ENCODE assay signal across 9 mouse cellular contexts in genomic region chr16:91042640-91043039, GRCm38 (mm10). TPM values are rescaled to one million over a fixed set of nuclear protein-coding genes. Genes with fewer than 3 reads are reported as not detected.
DNase-seq lines count a peak whose midpoint lies in the region; ATAC-seq and TF ChIP-seq lines count a peak whose summit lies in the region.
"Had no signal": no experiment of that assay in that cellular context is flagged by ENCODE, and none has a peak within 500 bp of the region (broad histone marks: within the 10 kb centered on the region; RNA-seq: fewer than 3 reads in every experiment).

No protein-coding gene starts in this region.

- no peaks in the 10 kb centered on the region; the same call in 1 of the 2 replicates for H3K27me3 ChIP-seq in kidney, embryonic 16.5 days (ENCODE audit: insufficient read depth, low read length)
- no peaks in the 10 kb centered on the region for H3K27me3 ChIP-seq in embryonic facial prominence, embryonic 12.5 days
- H3K27me3 ChIP-seq in intestine, embryonic 14.5 days (replicated peaks; ENCODE audit: control insufficient read depth, insufficient read depth, low read length): no peaks in the 10 kb centered on the region
- no peaks in the 10 kb centered on the region for H3K27me3 ChIP-seq in midbrain, postnatal 0 days (ENCODE audit: insufficient read depth, low read length)

- H3K4me2 ChIP-seq in kidney, embryonic 16.5 days (replicated peaks; ENCODE audit: low read depth, low read length): peak overlapping the region; percentile 59
- H3K4me2 ChIP-seq in embryonic facial prominence, embryonic 12.5 days (replicated peaks): peak overlapping the region; percentile 68
- H3K4me2 ChIP-seq in intestine, embryonic 14.5 days (ENCODE audit: low read length): peak overlapping the region; percentile 78
- peak overlapping the region; percentile 61 for H3K4me2 ChIP-seq in midbrain, postnatal 0 days (ENCODE audit: low read depth, low read length, poor library complexity, severe bottlenecking)

- no peaks in the 10 kb centered on the region for H3K9me3 ChIP-seq in kidney, embryonic 16.5 days (ENCODE audit: low read length)
- H3K9me3 ChIP-seq in embryonic facial prominence, embryonic 12.5 days: no peaks in the 10 kb centered on the region
- H3K9me3 ChIP-seq in intestine, embryonic 14.5 days (ENCODE audit: control insufficient read depth, low read length): no peaks in the 10 kb centered on the region
- H3K9me3 ChIP-seq in midbrain, postnatal 0 days (ENCODE audit: low read length): no peaks in the 10 kb centered on the region

- 41% methylated on average over 1 of the region's 1 CpGs for WGBS in kidney, embryonic 16.5 days
- WGBS in embryonic facial prominence, embryonic 12.5 days: 63% methylated on average over 1 of the region's 1 CpGs
- WGBS in intestine, embryonic 14.5 days: 50% methylated on average over 1 of the region's 1 CpGs
- 64% methylated on average over 1 of the region's 1 CpGs for WGBS in midbrain, postnatal 0 days

- peak overlapping the region; percentile 63; the same call in 1 of the 2 replicates for H3K9ac ChIP-seq in kidney, embryonic 16.5 days (replicated peaks; ENCODE audit: low read length)
- H3K9ac ChIP-seq in embryonic facial prominence, embryonic 12.5 days: peak overlapping the region; percentile 55
- H3K9ac ChIP-seq in intestine, embryonic 14.5 days (ENCODE audit: low read length): peak overlapping the region; percentile 96
- no peak overlapping the region for H3K9ac ChIP-seq in midbrain, postnatal 0 days (replicated peaks; ENCODE audit: low read length, poor library complexity, severe bottlenecking)

- no peak for ATAC-seq in kidney, embryonic 16.5 days (ENCODE audit: low FRiP score, low TSS enrichment)
- no peak for ATAC-seq in embryonic facial prominence, embryonic 12.5 days (ENCODE audit: insufficient number of reproducible peaks, insufficient read depth, low FRiP score, low TSS enrichment)
- no peak for ATAC-seq in intestine, embryonic 14.5 days (replicated peaks; ENCODE audit: low FRiP score, low TSS enrichment, low read depth)
- ATAC-seq in midbrain, postnatal 0 days (ENCODE audit: low FRiP score): no peak

- DNase-seq in kidney, postnatal 10 days: no peak
- DNase-seq in intestine, embryonic 14.5 days (ENCODE audit: low spot score): peak; percentile 29
- no peak for DNase-seq in midbrain, postnatal 0 days (ENCODE audit: low spot score)
- DNase-seq in c-Kit-positive CD71-positive TER-119-positive erythroid progenitor cells, embryonic 14.5 days (ENCODE audit: low spot score): no peak
- DNase-seq in kidney, adult 11 months: no peak
- no peak for DNase-seq in urinary bladder, postnatal 4 days (ENCODE audit: low spot score in 2 of 2)

- peaks cover 12% of the 10 kb centered on the region; the same call in 1 of the 2 replicates for H3K36me3 ChIP-seq in kidney, embryonic 16.5 days (ENCODE audit: insufficient read depth, low read length)
- H3K36me3 ChIP-seq in embryonic facial prominence, embryonic 12.5 days: peaks cover 25% of the 10 kb centered on the region
- peaks cover 38% of the 10 kb centered on the region for H3K36me3 ChIP-seq in intestine, embryonic 14.5 days (ENCODE audit: control insufficient read depth, insufficient read depth, low read length)
- H3K36me3 ChIP-seq in midbrain, postnatal 0 days (ENCODE audit: insufficient read depth, low read length): peaks cover 3% of the 10 kb centered on the region; the same call in 1 of the 2 replicates

- H3K4me1 ChIP-seq in kidney, embryonic 16.5 days (ENCODE audit: insufficient read depth, low read length): peaks cover 15% of the 10 kb centered on the region
- peaks cover 10% of the 10 kb centered on the region for H3K4me1 ChIP-seq in embryonic facial prominence, embryonic 12.5 days
- peaks cover 6% of the 10 kb centered on the region for H3K4me1 ChIP-seq in intestine, embryonic 14.5 days (replicated peaks; ENCODE audit: control insufficient read depth, insufficient read depth, low read length)
- no peaks in the 10 kb centered on the region for H3K4me1 ChIP-seq in midbrain, postnatal 0 days (ENCODE audit: insufficient read depth, low read length)

- no peak for TF ChIP-seq CTCF in midbrain, postnatal 0 days (IDR thresholded peaks at IDR 0.05)

- H3K27ac ChIP-seq in kidney, embryonic 16.5 days (ENCODE audit: low read length): no peak overlapping the region
- H3K27ac ChIP-seq in embryonic facial prominence, embryonic 12.5 days: no peak overlapping the region
- H3K27ac ChIP-seq in intestine, embryonic 14.5 days (ENCODE audit: low read depth): no peak overlapping the region
- no peak overlapping the region for H3K27ac ChIP-seq in midbrain, postnatal 0 days (ENCODE audit: low read depth, low read length)

- H3K4me3 ChIP-seq in kidney, embryonic 16.5 days (ENCODE audit: low read length): peak overlapping the region; percentile 33
- peak overlapping the region; percentile 29 for H3K4me3 ChIP-seq in embryonic facial prominence, embryonic 12.5 days
- peak overlapping the region; percentile 63 for H3K4me3 ChIP-seq in intestine, embryonic 14.5 days (ENCODE audit: low read depth, low read length)
- H3K4me3 ChIP-seq in midbrain, postnatal 0 days (ENCODE audit: low read depth, low read length): peak overlapping the region; percentile 70; the same call in 1 of the 2 replicates

RNA-seq across cellular contexts. Expression of gene Paxbp1, which starts 1.7 kb away (rescaled TPM):
- 51.4 and 54.5 TPM in 2 replicates for polyA plus RNA-seq in kidney, embryonic 16.5 days (2015; fragmentation: Nextera tagmentation; extraction: Ambion mirVana)
- 94.3 and 98.2 TPM in 2 replicates for polyA plus RNA-seq in embryonic facial prominence, embryonic 12.5 days (2016; fragmentation: Nextera tagmentation; extraction: Ambion mirVana)
- 60.7 and 71.1 TPM in 2 replicates for polyA plus RNA-seq in intestine, embryonic 14.5 days (2014; fragmentation: Nextera tagmentation; extraction: Ambion mirVana)
- total RNA-seq in midbrain, postnatal 0 days (2014; rRNA removed): 54.0 and 86.2 TPM in 2 replicates
- polyA plus RNA-seq in midbrain, postnatal 0 days (2015; fragmentation: Nextera tagmentation; extraction: Ambion mirVana): 19.8 and 27.1 TPM in 2 replicates

RNA-seq across cellular contexts. Expression of gene Synj1, which starts 31.5 kb away (rescaled TPM):
- 12.3 and 17.0 TPM in 2 replicates for polyA plus RNA-seq in kidney, embryonic 16.5 days (2015; fragmentation: Nextera tagmentation; extraction: Ambion mirVana)
- polyA plus RNA-seq in embryonic facial prominence, embryonic 12.5 days (2016; fragmentation: Nextera tagmentation; extraction: Ambion mirVana): 12.7 and 14.0 TPM in 2 replicates
- 15.2 and 18.1 TPM in 2 replicates for polyA plus RNA-seq in intestine, embryonic 14.5 days (2014; fragmentation: Nextera tagmentation; extraction: Ambion mirVana)
- total RNA-seq in midbrain, postnatal 0 days (2014; rRNA removed): 66.4 and 88.7 TPM in 2 replicates
- polyA plus RNA-seq in midbrain, postnatal 0 days (2015; fragmentation: Nextera tagmentation; extraction: Ambion mirVana): 50.9 and 55.4 TPM in 2 replicates

RNA-seq across cellular contexts. Expression of gene 4932438H23Rik, which starts 52.3 kb away (rescaled TPM):
- 0.09 TPM in 1 of 2 replicates, not detected in the other for polyA plus RNA-seq in kidney, embryonic 16.5 days (2015; fragmentation: Nextera tagmentation; extraction: Ambion mirVana)
- 0.18 TPM in 1 of 2 replicates, not detected in the other for polyA plus RNA-seq in embryonic facial prominence, embryonic 12.5 days (2016; fragmentation: Nextera tagmentation; extraction: Ambion mirVana)
- polyA plus RNA-seq in intestine, embryonic 14.5 days (2014; fragmentation: Nextera tagmentation; extraction: Ambion mirVana): 0.13 TPM in 1 of 2 replicates, not detected in the other
- total RNA-seq in midbrain, postnatal 0 days (2014; rRNA removed): 0.77 and 1.7 TPM in 2 replicates
- 0.81 and 1.3 TPM in 2 replicates for polyA plus RNA-seq in midbrain, postnatal 0 days (2015; fragmentation: Nextera tagmentation; extraction: Ambion mirVana)
- total RNA-seq: megakaryocyte progenitor cell, adult 5-6 weeks had no signal
